Mouse (Mus musculus): ENCODE results near the gene Rpl10-ps3. TPM values are rescaled to one million over a fixed set of nuclear protein-coding genes. Genes with fewer than 3 reads are reported as not detected.

Gene Rpl10-ps3
- 142 and 149 TPM in 2 replicates for polyA plus RNA-seq (2015; fragmentation: Nextera tagmentation; extraction: Ambion mirVana)

GRCm38 (mm10) chr9:50344868-50345267 is at the start of gene Rpl10-ps3:
TSS of gene Rpl10-ps3 (minus strand) at chr9:50344968.
- Histone ChIP-seq H3K9ac (no peak within 1 kb of the TSS), H3K4me1 (replicated peaks) (0 out of 2 replicates have a peak, but pooled peaks cover 6% of the 10 kb centered on the region), H3K4me3 (no peak within 1 kb of the TSS), H3K27ac (no peak within 1 kb of the TSS), H3K36me3 (no peaks in the 10 kb centered on the region), H3K9me3 (no peaks in the 10 kb centered on the region), H3K27me3 (no peaks in the 10 kb centered on the region), H3K4me2 (no peak within 1 kb of the TSS)
- ATAC-seq (ENCODE audit: low FRiP score): no peak
- 96% methylated on average over 10 of the region's 13 CpGs for WGBS

- WGBS: 78% methylated on average over 6 of the region's 6 CpGs
- no peaks in the 10 kb centered on the region for H3K9me3 ChIP-seq
- no peak overlapping the region for H3K9ac ChIP-seq
- H3K36me3 ChIP-seq: no peaks in the 10 kb centered on the region
- no peak overlapping the region for H3K4me2 ChIP-seq
- H3K4me3 ChIP-seq: no peak overlapping the region
- no peaks in the 10 kb centered on the region for H3K27me3 ChIP-seq
- no peak overlapping the region for H3K27ac ChIP-seq
- H3K4me1 ChIP-seq (replicated peaks): peaks cover 11% of the 10 kb centered on the region
- no peak for ATAC-seq (ENCODE audit: low FRiP score)
Observed at GRCm38 (mm10) chr9:50375598-50375997, 30.8 kb upstream of the Rpl10-ps3 start.

- H3K9me3 ChIP-seq: no peaks in the 10 kb centered on the region
- no peak overlapping the region for H3K9ac ChIP-seq
- no peaks in the 10 kb centered on the region for H3K27me3 ChIP-seq
- H3K4me1 ChIP-seq (replicated peaks): peaks cover 11% of the 10 kb centered on the region
- no peak overlapping the region for H3K4me2 ChIP-seq
- H3K36me3 ChIP-seq: no peaks in the 10 kb centered on the region
- no peak for ATAC-seq (ENCODE audit: low FRiP score)
- H3K27ac ChIP-seq: no peak overlapping the region
- H3K4me3 ChIP-seq: no peak overlapping the region
- WGBS: 74% methylated on average over 5 of the region's 5 CpGs
Observed at GRCm38 (mm10) chr9:50374666-50375065, 29.9 kb upstream of the Rpl10-ps3 start.

GRCm38 (mm10) chr9:50368551-50369297 is 24.0 kb upstream of the Rpl10-ps3 start:
- no peaks in the 10 kb centered on the region for H3K27me3 ChIP-seq
- 71% methylated on average over 8 of the region's 8 CpGs for WGBS
- H3K27ac ChIP-seq: no peak overlapping the region

GRCm38 (mm10) chr9:50365059-50365780 is 20.5 kb upstream of the Rpl10-ps3 start:
- Histone ChIP-seq H3K4me2 (no peak overlapping the region), H3K27ac (peak overlapping the region; percentile 55; the same call in 1 of the 2 replicates), H3K4me1 (replicated peaks) (peaks cover 24% of the 10 kb centered on the region), H3K9me3 (no peaks in the 10 kb centered on the region), H3K9ac (no peak overlapping the region), H3K36me3 (no peaks in the 10 kb centered on the region), H3K27me3 (no peaks in the 10 kb centered on the region), H3K4me3 (no peak overlapping the region)
- ATAC-seq (ENCODE audit: low FRiP score): no peak
- 48% methylated on average over 11 of the region's 11 CpGs for WGBS

More at GRCm38 (mm10) chr9:50368551-50369297, 24.0 kb upstream of the Rpl10-ps3 start:
- H3K9me3 ChIP-seq: no peaks in the 10 kb centered on the region
- H3K36me3 ChIP-seq: no peaks in the 10 kb centered on the region
- no peak for ATAC-seq (ENCODE audit: low FRiP score)
- H3K4me3 ChIP-seq: no peak overlapping the region
- H3K4me1 ChIP-seq (replicated peaks): peaks cover 20% of the 10 kb centered on the region
- no peak overlapping the region for H3K4me2 ChIP-seq
- no peak overlapping the region for H3K9ac ChIP-seq

- 83% methylated on average over 2 of the region's 2 CpGs for WGBS
- no peak overlapping the region for H3K27ac ChIP-seq
- H3K9ac ChIP-seq: no peak overlapping the region
- H3K4me3 ChIP-seq: no peak overlapping the region
- no peak for ATAC-seq (ENCODE audit: low FRiP score)
- no peaks in the 10 kb centered on the region for H3K9me3 ChIP-seq
- H3K27me3 ChIP-seq: no peaks in the 10 kb centered on the region
- H3K4me2 ChIP-seq: no peak overlapping the region
- H3K4me1 ChIP-seq (replicated peaks): peaks cover 20% of the 10 kb centered on the region
- no peaks in the 10 kb centered on the region for H3K36me3 ChIP-seq
Observed at GRCm38 (mm10) chr9:50363962-50364361, 19.2 kb upstream of the Rpl10-ps3 start.

- H3K4me2 ChIP-seq: no peak overlapping the region
- no peak overlapping the region for H3K9ac ChIP-seq
- ATAC-seq (ENCODE audit: low FRiP score): no peak
- no peaks in the 10 kb centered on the region for H3K36me3 ChIP-seq
- H3K4me3 ChIP-seq: no peak overlapping the region
- no peak overlapping the region for H3K27ac ChIP-seq
- 93% methylated on average over 5 of the region's 5 CpGs for WGBS
- peaks cover 13% of the 10 kb centered on the region for H3K4me1 ChIP-seq (replicated peaks)
- no peaks in the 10 kb centered on the region for H3K9me3 ChIP-seq
- H3K27me3 ChIP-seq: no peaks in the 10 kb centered on the region
Observed at GRCm38 (mm10) chr9:50363259-50363658, 18.5 kb upstream of the Rpl10-ps3 start.

GRCm38 (mm10) chr9:50362556-50362955 is 17.8 kb upstream of the Rpl10-ps3 start:
- peaks cover 12% of the 10 kb centered on the region for H3K4me1 ChIP-seq (replicated peaks)
- H3K4me2 ChIP-seq: no peak overlapping the region
- H3K27me3 ChIP-seq: no peaks in the 10 kb centered on the region
- 48% methylated on average over 3 of the region's 3 CpGs for WGBS
- H3K27ac ChIP-seq: no peak overlapping the region
- no peaks in the 10 kb centered on the region for H3K9me3 ChIP-seq
- no peak overlapping the region for H3K9ac ChIP-seq
- no peak for ATAC-seq (ENCODE audit: low FRiP score)
- no peaks in the 10 kb centered on the region for H3K36me3 ChIP-seq
- no peak overlapping the region for H3K4me3 ChIP-seq

GRCm38 (mm10) chr9:50360370-50360769 is 15.6 kb upstream of the Rpl10-ps3 start:
- Histone ChIP-seq H3K27me3 (no peaks in the 10 kb centered on the region), H3K27ac (no peak overlapping the region), H3K4me3 (no peak overlapping the region), H3K36me3 (no peaks in the 10 kb centered on the region), H3K9me3 (no peaks in the 10 kb centered on the region), H3K4me1 (replicated peaks) (peaks cover 9% of the 10 kb centered on the region), H3K4me2 (no peak overlapping the region), H3K9ac (no peak overlapping the region)
- ATAC-seq (ENCODE audit: low FRiP score): no peak
- WGBS: 82% methylated on average over 3 of the region's 3 CpGs

- no peaks in the 10 kb centered on the region for H3K9me3 ChIP-seq
- WGBS: 57% methylated on average over 3 of the region's 3 CpGs
Observed at GRCm38 (mm10) chr9:50357331-50357730, 12.6 kb upstream of the Rpl10-ps3 start.

GRCm38 (mm10) chr9:50351746-50352145 is 7.0 kb upstream of the Rpl10-ps3 start:
- WGBS: 73% methylated on average over 4 of the region's 4 CpGs

More at GRCm38 (mm10) chr9:50357331-50357730, 12.6 kb upstream of the Rpl10-ps3 start:
- Histone ChIP-seq H3K36me3 (no peaks in the 10 kb centered on the region), H3K27me3 (no peaks in the 10 kb centered on the region), H3K4me3 (no peak overlapping the region), H3K9ac (no peak overlapping the region), H3K27ac (no peak overlapping the region), H3K4me1 (replicated peaks) (peaks cover 5% of the 10 kb centered on the region), H3K4me2 (no peak overlapping the region)
- no peak for ATAC-seq (ENCODE audit: low FRiP score)

GRCm38 (mm10) chr9:50350571-50350970 is 5.8 kb upstream of the Rpl10-ps3 start:
- Histone ChIP-seq H3K4me3 (no peak overlapping the region), H3K27me3 (no peaks in the 10 kb centered on the region), H3K36me3 (no peaks in the 10 kb centered on the region), H3K9me3 (no peaks in the 10 kb centered on the region), H3K27ac (no peak overlapping the region), H3K4me1 (replicated peaks) (0 out of 2 replicates have a peak, but pooled peaks cover 6% of the 10 kb centered on the region), H3K4me2 (no peak overlapping the region), H3K9ac (no peak overlapping the region)
- ATAC-seq (ENCODE audit: low FRiP score): no peak
- 74% methylated on average over 1 of the region's 1 CpGs for WGBS

More at GRCm38 (mm10) chr9:50351746-50352145, 7.0 kb upstream of the Rpl10-ps3 start:
- H3K4me1 ChIP-seq (replicated peaks): 0 out of 2 replicates have a peak, but pooled peaks cover 6% of the 10 kb centered on the region
- no peak overlapping the region for H3K4me2 ChIP-seq
- no peaks in the 10 kb centered on the region for H3K27me3 ChIP-seq
- no peak for ATAC-seq (ENCODE audit: low FRiP score)
- no peak overlapping the region for H3K27ac ChIP-seq
- no peaks in the 10 kb centered on the region for H3K36me3 ChIP-seq
- no peak overlapping the region for H3K9ac ChIP-seq
- no peak overlapping the region for H3K4me3 ChIP-seq
- H3K9me3 ChIP-seq: no peaks in the 10 kb centered on the region

Data from hindbrain, embryonic 13.5 days (tissue).